18 mouse cellular contexts compared by ENCODE assay signal in the genomic region with DNA sequence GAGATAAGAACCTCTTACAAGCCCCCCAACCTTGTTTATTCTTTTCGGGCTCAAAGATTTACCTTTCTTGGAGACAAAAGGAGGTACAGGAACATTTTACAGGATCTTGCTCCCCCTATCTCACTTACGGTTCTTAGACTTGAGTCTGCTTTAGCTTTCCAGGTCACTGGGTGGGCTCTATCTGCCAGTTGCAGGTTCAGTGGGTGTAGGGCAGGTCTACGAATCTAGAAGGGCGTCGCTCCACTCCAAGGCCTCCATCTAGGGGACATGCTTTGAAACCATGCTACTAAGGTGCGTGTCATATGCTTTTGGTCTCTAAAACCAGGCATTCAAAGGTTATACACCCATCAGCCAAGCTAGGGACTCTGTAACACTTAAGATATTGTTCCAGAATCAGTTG. TPM values are rescaled to one million over a fixed set of nuclear protein-coding genes. Genes with fewer than 3 reads are reported as not detected.
DNase-seq lines count a peak whose midpoint lies in the region; ATAC-seq and TF ChIP-seq lines count a peak whose summit lies in the region.
"Had no signal": no experiment of that assay in that cellular context is flagged by ENCODE, and none has a peak within 500 bp of the region (broad histone marks: within the 10 kb centered on the region; RNA-seq: fewer than 3 reads in every experiment).

No protein-coding gene starts in this region.

- no peak for ATAC-seq in forebrain, postnatal 0 days
- no peak for ATAC-seq in midbrain, embryonic 11.5 days (ENCODE audit: low FRiP score)
- no peak for ATAC-seq in midbrain, postnatal 0 days (ENCODE audit: low FRiP score)
- peak; percentile 48 for ATAC-seq in liver, embryonic 12.5 days
- peak; percentile 43; the same call in 1 of the 2 replicates for ATAC-seq in stomach, embryonic 15.5 days (ENCODE audit: insufficient read depth, low FRiP score, low read depth)

- no peak for TF ChIP-seq CTCF in forebrain, postnatal 0 days (IDR thresholded peaks at IDR 0.05; ENCODE audit: low read depth)
- TF ChIP-seq CTCF in midbrain, postnatal 0 days (IDR thresholded peaks at IDR 0.05), result no peak

- DNase-seq in forebrain, embryonic 10.5 days (ENCODE audit: extremely low spot score, low spot score), result no peak
- no peak for DNase-seq in forebrain, postnatal 0 days
- DNase-seq in midbrain, embryonic 11.5 days (ENCODE audit: low spot score, missing footprints), result no peak
- DNase-seq in midbrain, postnatal 0 days (ENCODE audit: low spot score), result no peak
- DNase-seq in c-Kit-positive CD71-positive TER-119-positive erythroid progenitor cells, embryonic 14.5 days (ENCODE audit: low spot score), result no peak
- DNase-seq in yolk sac, embryonic 10.5 days (ENCODE audit: low spot score), result no peak
- DNase-seq: cerebellum, adult 8-10 months; heart, adult 2 months; heart, postnatal 10 days; kidney, adult 18-20 months; kidney, postnatal 4 days; lung, postnatal 10 days; thymus, adult 18-20 months had no signal

- no peak overlapping the region for H3K4me2 ChIP-seq in forebrain, postnatal 0 days (ENCODE audit: low read depth)
- no peak overlapping the region for H3K4me2 ChIP-seq in midbrain, embryonic 11.5 days
- no peak overlapping the region for H3K4me2 ChIP-seq in midbrain, postnatal 0 days (ENCODE audit: low read depth, low read length, poor library complexity, severe bottlenecking)
- peak overlapping the region; percentile 60 for H3K4me2 ChIP-seq in liver, embryonic 12.5 days
- H3K4me2 ChIP-seq in stomach, embryonic 15.5 days, result no peak overlapping the region
- H3K4me2 ChIP-seq: limb, embryonic 13.5 days had no signal

- 79% methylated on average over 6 of the region's 6 CpGs for WGBS in forebrain, embryonic 10.5 days
- 79% methylated on average over 6 of the region's 6 CpGs for WGBS in forebrain, postnatal 0 days
- 81% methylated on average over 6 of the region's 6 CpGs for WGBS in midbrain, embryonic 11.5 days
- WGBS in midbrain, postnatal 0 days, result 64% methylated on average over 6 of the region's 6 CpGs
- WGBS in liver, embryonic 12.5 days (ENCODE audit: insufficient replicate concordance), result 16% methylated on average over 6 of the region's 6 CpGs
- 58% methylated on average over 6 of the region's 6 CpGs for WGBS in stomach, embryonic 15.5 days

- H3K9me3 ChIP-seq in forebrain, embryonic 10.5 days, result no peaks in the 10 kb centered on the region
- H3K9me3 ChIP-seq in forebrain, postnatal 0 days (ENCODE audit: low read length), result no peaks in the 10 kb centered on the region
- no peaks in the 10 kb centered on the region for H3K9me3 ChIP-seq in midbrain, embryonic 11.5 days (ENCODE audit: control insufficient read depth, low read length)
- H3K9me3 ChIP-seq in midbrain, postnatal 0 days (ENCODE audit: low read length), result no peaks in the 10 kb centered on the region
- no peaks in the 10 kb centered on the region for H3K9me3 ChIP-seq in liver, embryonic 12.5 days (replicated peaks)
- H3K9me3 ChIP-seq in stomach, embryonic 15.5 days, result no peaks in the 10 kb centered on the region
- H3K9me3 ChIP-seq: limb, embryonic 13.5 days had no signal

- no peaks in the 10 kb centered on the region for H3K27me3 ChIP-seq in forebrain, embryonic 10.5 days (ENCODE audit: poor library complexity, severe bottlenecking)
- no peaks in the 10 kb centered on the region for H3K27me3 ChIP-seq in forebrain, postnatal 0 days (ENCODE audit: insufficient read depth, low read length)
- H3K27me3 ChIP-seq in midbrain, embryonic 11.5 days (ENCODE audit: control insufficient read depth, insufficient read depth, low read length), result no peaks in the 10 kb centered on the region
- H3K27me3 ChIP-seq in midbrain, postnatal 0 days (ENCODE audit: insufficient read depth, low read length), result no peaks in the 10 kb centered on the region
- peaks cover 10% of the 10 kb centered on the region; the same call in 1 of the 2 replicates for H3K27me3 ChIP-seq in liver, embryonic 12.5 days (replicated peaks)
- H3K27me3 ChIP-seq in stomach, embryonic 15.5 days (replicated peaks), result no peaks in the 10 kb centered on the region
- H3K27me3 ChIP-seq: CH12.LX had no signal

- H3K36me3 ChIP-seq in forebrain, embryonic 10.5 days (replicated peaks), result peaks cover 35% of the 10 kb centered on the region
- no peaks in the 10 kb centered on the region for H3K36me3 ChIP-seq in forebrain, postnatal 0 days (ENCODE audit: insufficient read depth)
- 0 out of 2 replicates have a peak, but pooled peaks cover 2% of the 10 kb centered on the region for H3K36me3 ChIP-seq in midbrain, embryonic 11.5 days (ENCODE audit: control insufficient read depth, insufficient read depth, low read length)
- H3K36me3 ChIP-seq in midbrain, postnatal 0 days (ENCODE audit: insufficient read depth, low read length), result no peaks in the 10 kb centered on the region
- H3K36me3 ChIP-seq in liver, embryonic 12.5 days, result peaks cover 27% of the 10 kb centered on the region
- 0 out of 2 replicates have a peak, but pooled peaks cover 3% of the 10 kb centered on the region for H3K36me3 ChIP-seq in stomach, embryonic 15.5 days

- H3K27ac ChIP-seq in forebrain, embryonic 10.5 days, result 0 out of 2 replicates have a peak overlapping the region, but pooled peaks have one; percentile 27
- no peak overlapping the region for H3K27ac ChIP-seq in forebrain, postnatal 0 days (ENCODE audit: low read depth, low read length)
- peak overlapping the region; percentile 4; the same call in 1 of the 2 replicates for H3K27ac ChIP-seq in midbrain, embryonic 11.5 days (ENCODE audit: low read depth, low read length)
- H3K27ac ChIP-seq in midbrain, postnatal 0 days (ENCODE audit: low read depth, low read length), result no peak overlapping the region
- peak overlapping the region; percentile 82 for H3K27ac ChIP-seq in liver, embryonic 12.5 days
- H3K27ac ChIP-seq in stomach, embryonic 15.5 days, result 0 out of 2 replicates have a peak overlapping the region, but pooled peaks have one; percentile 28
- H3K27ac ChIP-seq: heart, adult 2 months; limb, embryonic 13.5 days had no signal

- peaks cover 34% of the 10 kb centered on the region for H3K4me1 ChIP-seq in forebrain, embryonic 10.5 days
- H3K4me1 ChIP-seq in forebrain, postnatal 0 days (ENCODE audit: insufficient read depth), result no peaks in the 10 kb centered on the region
- peaks cover 18% of the 10 kb centered on the region for H3K4me1 ChIP-seq in midbrain, embryonic 11.5 days (ENCODE audit: control insufficient read depth, insufficient read depth, low read length)
- no peaks in the 10 kb centered on the region for H3K4me1 ChIP-seq in midbrain, postnatal 0 days (ENCODE audit: insufficient read depth, low read length)
- H3K4me1 ChIP-seq in liver, embryonic 12.5 days, result peaks cover 62% of the 10 kb centered on the region
- no peaks in the 10 kb centered on the region; the same call in 1 of the 2 replicates for H3K4me1 ChIP-seq in stomach, embryonic 15.5 days

- no peak overlapping the region for H3K9ac ChIP-seq in forebrain, postnatal 0 days
- H3K9ac ChIP-seq in midbrain, embryonic 11.5 days (ENCODE audit: low read length), result no peak overlapping the region
- H3K9ac ChIP-seq in midbrain, postnatal 0 days (replicated peaks; ENCODE audit: low read length, poor library complexity, severe bottlenecking), result no peak overlapping the region
- no peak overlapping the region for H3K9ac ChIP-seq in liver, embryonic 12.5 days
- no peak overlapping the region for H3K9ac ChIP-seq in stomach, embryonic 15.5 days
- H3K9ac ChIP-seq: limb, embryonic 13.5 days had no signal

- no peak overlapping the region for H3K4me3 ChIP-seq in forebrain, embryonic 10.5 days
- no peak overlapping the region for H3K4me3 ChIP-seq in forebrain, postnatal 0 days (ENCODE audit: low read depth, low read length)
- no peak overlapping the region for H3K4me3 ChIP-seq in midbrain, embryonic 11.5 days (ENCODE audit: low read depth, low read length)
- H3K4me3 ChIP-seq in midbrain, postnatal 0 days (ENCODE audit: low read depth, low read length), result no peak overlapping the region
- H3K4me3 ChIP-seq in liver, embryonic 12.5 days, result no peak overlapping the region
- H3K4me3 ChIP-seq in stomach, embryonic 15.5 days (replicated peaks), result no peak overlapping the region
- H3K4me3 ChIP-seq: heart, adult 2 months; limb, embryonic 13.5 days had no signal

RNA-seq across cellular contexts. Expression of gene Vat1, which starts 18.2 kb away (rescaled TPM):
- 24.9 and 28.5 TPM in 2 replicates for polyA plus RNA-seq in forebrain, embryonic 10.5 days (2016; fragmentation: Nextera tagmentation; extraction: Ambion mirVana)
- 131 and 174 TPM in 2 replicates for total RNA-seq in forebrain, postnatal 0 days (2014; rRNA removed)
- 73.3 and 92.7 TPM in 2 replicates for polyA plus RNA-seq in forebrain, postnatal 0 days (2015; fragmentation: Nextera tagmentation; extraction: Ambion mirVana)
- 43.5 and 47.6 TPM in 2 replicates for polyA plus RNA-seq in midbrain, embryonic 11.5 days (2014; fragmentation: Nextera tagmentation; extraction: Ambion mirVana)
- 313 and 334 TPM in 2 replicates for total RNA-seq in midbrain, postnatal 0 days (2014; rRNA removed)
- polyA plus RNA-seq in midbrain, postnatal 0 days (2015; fragmentation: Nextera tagmentation; extraction: Ambion mirVana), result 143 and 146 TPM in 2 replicates
- 11.8 and 12.2 TPM in 2 replicates for polyA plus RNA-seq in liver, embryonic 12.5 days (2016; fragmentation: Nextera tagmentation; extraction: Ambion mirVana)
- 59.3 and 62.3 TPM in 2 replicates for polyA plus RNA-seq in stomach, embryonic 15.5 days (2015; fragmentation: Nextera tagmentation; extraction: Ambion mirVana)

RNA-seq across cellular contexts. Expression of gene Rnd2, which starts 19.4 kb away (rescaled TPM):
- 28.1 and 36.9 TPM in 2 replicates for polyA plus RNA-seq in forebrain, embryonic 10.5 days (2016; fragmentation: Nextera tagmentation; extraction: Ambion mirVana)
- 61.9 and 71.4 TPM in 2 replicates for total RNA-seq in forebrain, postnatal 0 days (2014; rRNA removed)
- polyA plus RNA-seq in forebrain, postnatal 0 days (2015; fragmentation: Nextera tagmentation; extraction: Ambion mirVana), result 88.1 and 96.6 TPM in 2 replicates
- 35.5 and 37.5 TPM in 2 replicates for polyA plus RNA-seq in midbrain, embryonic 11.5 days (2014; fragmentation: Nextera tagmentation; extraction: Ambion mirVana)
- 90.5 and 96.3 TPM in 2 replicates for total RNA-seq in midbrain, postnatal 0 days (2014; rRNA removed)
- 95.7 and 104 TPM in 2 replicates for polyA plus RNA-seq in midbrain, postnatal 0 days (2015; fragmentation: Nextera tagmentation; extraction: Ambion mirVana)
- polyA plus RNA-seq in liver, embryonic 12.5 days (2016; fragmentation: Nextera tagmentation; extraction: Ambion mirVana), result 3.6 and 3.9 TPM in 2 replicates
- polyA plus RNA-seq in stomach, embryonic 15.5 days (2015; fragmentation: Nextera tagmentation; extraction: Ambion mirVana), result 16.0 and 17.1 TPM in 2 replicates

RNA-seq across cellular contexts. Expression of gene Ifi35, which starts 36.0 kb away (rescaled TPM):
- polyA plus RNA-seq in forebrain, embryonic 10.5 days (2016; fragmentation: Nextera tagmentation; extraction: Ambion mirVana), result 3.3 and 3.4 TPM in 2 replicates
- 3.2 and 5.2 TPM in 2 replicates for total RNA-seq in forebrain, postnatal 0 days (2014; rRNA removed)
- polyA plus RNA-seq in forebrain, postnatal 0 days (2015; fragmentation: Nextera tagmentation; extraction: Ambion mirVana), result 3.8 and 5.1 TPM in 2 replicates
- 2.7 and 4.1 TPM in 2 replicates for polyA plus RNA-seq in midbrain, embryonic 11.5 days (2014; fragmentation: Nextera tagmentation; extraction: Ambion mirVana)
- 1.9 and 3.3 TPM in 2 replicates for total RNA-seq in midbrain, postnatal 0 days (2014; rRNA removed)
- polyA plus RNA-seq in midbrain, postnatal 0 days (2015; fragmentation: Nextera tagmentation; extraction: Ambion mirVana), result 4.5 TPM in 2 replicates
- polyA plus RNA-seq in liver, embryonic 12.5 days (2016; fragmentation: Nextera tagmentation; extraction: Ambion mirVana), result 35.8 and 37.1 TPM in 2 replicates
- polyA plus RNA-seq in stomach, embryonic 15.5 days (2015; fragmentation: Nextera tagmentation; extraction: Ambion mirVana), result 24.2 and 24.5 TPM in 2 replicates

RNA-seq across cellular contexts. Expression of gene Rpl27, which starts 42.1 kb away (rescaled TPM):
- polyA plus RNA-seq in forebrain, embryonic 10.5 days (2016; fragmentation: Nextera tagmentation; extraction: Ambion mirVana), result 499 and 505 TPM in 2 replicates
- 785 and 1,503 TPM in 2 replicates for total RNA-seq in forebrain, postnatal 0 days (2014; rRNA removed)
- polyA plus RNA-seq in forebrain, postnatal 0 days (2015; fragmentation: Nextera tagmentation; extraction: Ambion mirVana), result 274 and 348 TPM in 2 replicates
- polyA plus RNA-seq in midbrain, embryonic 11.5 days (2014; fragmentation: Nextera tagmentation; extraction: Ambion mirVana), result 385 and 399 TPM in 2 replicates
- total RNA-seq in midbrain, postnatal 0 days (2014; rRNA removed), result 605 and 614 TPM in 2 replicates
- 227 and 260 TPM in 2 replicates for polyA plus RNA-seq in midbrain, postnatal 0 days (2015; fragmentation: Nextera tagmentation; extraction: Ambion mirVana)
- 378 and 390 TPM in 2 replicates for polyA plus RNA-seq in liver, embryonic 12.5 days (2016; fragmentation: Nextera tagmentation; extraction: Ambion mirVana)
- 284 and 331 TPM in 2 replicates for polyA plus RNA-seq in stomach, embryonic 15.5 days (2015; fragmentation: Nextera tagmentation; extraction: Ambion mirVana)

RNA-seq across cellular contexts. Expression of gene Ptges3l, which starts 59.1 kb away (rescaled TPM):
- polyA plus RNA-seq in forebrain, embryonic 10.5 days (2016; fragmentation: Nextera tagmentation; extraction: Ambion mirVana), result 2.3 and 3.8 TPM in 2 replicates
- 0.62 and 1.8 TPM in 2 replicates for total RNA-seq in forebrain, postnatal 0 days (2014; rRNA removed)
- polyA plus RNA-seq in forebrain, postnatal 0 days (2015; fragmentation: Nextera tagmentation; extraction: Ambion mirVana), result 1.2 and 2.4 TPM in 2 replicates
- polyA plus RNA-seq in midbrain, embryonic 11.5 days (2014; fragmentation: Nextera tagmentation; extraction: Ambion mirVana), result 1.7 and 2.4 TPM in 2 replicates
- 0.66 and 2.7 TPM in 2 replicates for total RNA-seq in midbrain, postnatal 0 days (2014; rRNA removed)
- 2.9 TPM in 2 replicates for polyA plus RNA-seq in midbrain, postnatal 0 days (2015; fragmentation: Nextera tagmentation; extraction: Ambion mirVana)
- polyA plus RNA-seq in liver, embryonic 12.5 days (2016; fragmentation: Nextera tagmentation; extraction: Ambion mirVana), result 1.3 and 2.1 TPM in 2 replicates
- polyA plus RNA-seq in stomach, embryonic 15.5 days (2015; fragmentation: Nextera tagmentation; extraction: Ambion mirVana), result 14.5 and 17.5 TPM in 2 replicates
- total RNA-seq: megakaryocyte-erythroid progenitor cell, adult 5-6 weeks had no signal

Comparison
In these comparisons a context has a peak if more than half of its experiments do, and no peak if none do; other contexts are left out.
1. H3K27ac ChIP-seq: peak in forebrain, embryonic 10.5 days (single experiment), midbrain, embryonic 11.5 days (single experiment), liver, embryonic 12.5 days (single experiment) and stomach, embryonic 15.5 days (single experiment); none in forebrain, postnatal 0 days (single experiment) and midbrain, postnatal 0 days (single experiment).
2. ATAC-seq: peak in liver, embryonic 12.5 days (single experiment) and stomach, embryonic 15.5 days (single experiment); none in forebrain, postnatal 0 days (single experiment), midbrain, embryonic 11.5 days (single experiment) and midbrain, postnatal 0 days (single experiment).